Mouse (Mus musculus) layer of hippocampus, adult 9-10 months (tissue): ENCODE measurements around the gene Gle1.

Experiments
- DNase-seq: peaks from one replicate; pipeline ENCODE4 v3.0.0; 2022; ENCODE audit warnings: low spot score

Gle1 gene

GRCm38 (mm10) chr2:29964354-29965249 is 29.4 kb downstream of the Gle1 start:
- no peak for DNase-seq

DNA sequence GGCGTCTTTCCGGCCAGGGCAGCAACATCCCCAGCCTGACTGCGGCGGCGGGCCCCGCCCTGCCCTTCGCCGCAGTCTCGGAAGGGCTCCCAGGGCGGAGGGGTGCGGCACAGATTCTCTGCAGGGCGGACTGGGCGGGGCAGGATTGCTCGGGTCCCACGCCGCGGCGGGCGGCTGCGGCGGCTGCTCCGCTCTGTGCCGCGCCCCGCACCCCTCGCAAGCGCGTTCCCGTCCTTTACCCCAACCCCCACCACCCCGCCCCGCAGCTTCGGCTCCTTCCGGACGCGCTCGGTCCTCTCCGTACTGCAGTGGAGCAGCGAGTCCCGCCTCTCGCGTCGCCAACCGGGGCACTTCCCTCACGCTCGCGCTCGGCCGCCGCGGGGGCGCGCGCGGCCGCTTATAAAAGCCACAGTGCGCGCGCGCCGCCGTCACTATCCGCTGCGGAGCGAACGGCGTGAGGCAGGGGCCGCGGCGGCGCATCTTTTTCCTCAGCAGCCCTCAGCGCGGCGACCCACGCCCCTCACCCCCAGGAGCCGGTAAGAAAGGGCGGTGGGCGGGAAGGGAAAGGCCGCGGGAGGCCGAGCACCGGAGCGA is 30.1 kb downstream of the Gle1 start, which contains the start of gene Sptan1:
Gene Sptan1, plus strand, starts transcription at position 311 of the 594 bp plus-strand sequence.
- peak; percentile 80 for DNase-seq

DNA sequence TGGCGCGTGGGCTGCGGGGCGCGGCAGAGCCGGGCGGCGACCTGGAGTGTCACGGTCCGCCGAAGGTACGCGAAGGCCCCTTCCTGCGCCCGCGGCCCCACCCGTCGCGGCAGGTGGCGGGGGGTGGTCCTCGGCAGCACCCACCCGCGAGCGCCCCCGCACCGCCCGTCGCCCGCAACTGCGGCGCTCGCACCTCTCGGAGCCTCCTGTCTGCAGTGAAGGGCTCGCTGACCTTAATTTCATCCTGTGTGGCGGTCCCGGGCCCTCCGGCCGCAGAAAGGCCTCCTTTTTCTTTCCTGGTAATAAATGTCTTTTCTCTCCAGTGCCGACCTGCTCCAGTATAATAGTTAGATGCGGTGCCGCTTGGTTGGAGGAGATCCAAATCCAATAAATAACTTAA is 30.7 kb downstream of the Gle1 start:
- DNase-seq, result no peak

- DNase-seq, result no peak
Observed at GRCm38 (mm10) chr2:29966826-29967225, 31.6 kb downstream of the Gle1 start.

GRCm38 (mm10) chr2:29967768-29968167 is 32.5 kb downstream of the Gle1 start:
- DNase-seq, result no peak

- DNase-seq, result no peak
Observed at GRCm38 (mm10) chr2:29968638-29969037, 33.4 kb downstream of the Gle1 start.

DNA sequence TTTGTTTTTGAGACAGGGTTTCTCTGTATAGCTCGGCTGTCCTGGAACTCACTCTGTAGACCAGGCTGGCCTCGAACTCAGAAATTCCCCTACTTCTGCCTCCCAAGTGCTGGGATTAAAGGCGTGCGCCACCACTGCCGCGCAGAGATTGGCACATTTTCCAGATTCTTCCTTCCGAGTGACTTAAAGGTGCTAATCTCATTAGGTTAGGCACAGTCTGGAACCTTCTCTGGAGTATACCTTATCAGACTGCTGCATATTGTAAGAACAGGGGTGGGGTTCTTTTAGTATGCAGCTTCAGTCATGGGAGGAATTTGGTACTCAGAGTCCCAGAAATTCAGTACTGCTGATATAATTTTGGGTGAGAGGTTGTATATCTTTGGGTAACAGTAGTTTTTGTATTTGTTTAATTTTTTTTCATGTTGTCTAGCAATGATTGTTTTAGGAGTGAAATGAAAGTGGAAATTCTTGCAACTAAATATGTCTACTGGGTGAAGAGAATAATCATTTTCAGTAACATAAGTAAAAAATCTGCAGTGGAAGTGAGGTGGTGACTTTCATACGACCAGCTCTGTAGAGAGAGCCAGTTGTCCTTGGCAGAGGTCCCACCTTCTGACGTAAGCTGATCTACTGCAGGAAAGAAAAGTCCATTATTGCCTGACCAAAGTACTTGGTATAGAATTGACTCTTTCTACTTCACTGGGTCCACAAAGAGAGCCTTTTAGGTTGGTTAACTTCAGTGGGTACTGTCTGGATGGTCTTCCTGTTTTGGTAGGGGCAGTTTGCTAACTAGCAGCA is 36.8 kb downstream of the Gle1 start:
- no peak for DNase-seq

DNA sequence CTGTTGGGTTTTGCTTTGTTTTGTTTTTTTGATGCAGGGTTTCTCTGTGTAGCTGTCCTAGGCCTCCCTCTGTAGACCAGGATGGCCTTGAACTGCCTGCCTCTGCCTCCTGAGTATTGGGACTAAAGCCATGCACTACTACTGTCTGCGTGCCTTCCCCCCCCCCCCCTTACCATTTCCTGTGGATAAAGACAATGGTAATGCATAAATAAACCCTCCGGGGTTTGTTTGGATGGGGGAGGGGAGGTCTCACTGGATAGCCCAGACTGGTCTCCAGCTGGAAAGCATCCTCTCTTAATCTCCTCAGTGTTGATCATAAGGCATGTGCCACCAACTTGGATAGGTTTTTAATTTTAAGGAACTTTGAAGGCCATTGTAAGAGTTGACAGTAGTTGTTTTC is 38.3 kb downstream of the Gle1 start:
- DNase-seq, result no peak

- DNase-seq, result peak; percentile 65
Observed at GRCm38 (mm10) chr2:29977307-29977706, 42.1 kb downstream of the Gle1 start.

GRCm38 (mm10) chr2:29980661-29981060 is 45.4 kb downstream of the Gle1 start:
- no peak for DNase-seq

GRCm38 (mm10) chr2:29991962-29992361 is 56.7 kb downstream of the Gle1 start:
- no peak for DNase-seq

DNA sequence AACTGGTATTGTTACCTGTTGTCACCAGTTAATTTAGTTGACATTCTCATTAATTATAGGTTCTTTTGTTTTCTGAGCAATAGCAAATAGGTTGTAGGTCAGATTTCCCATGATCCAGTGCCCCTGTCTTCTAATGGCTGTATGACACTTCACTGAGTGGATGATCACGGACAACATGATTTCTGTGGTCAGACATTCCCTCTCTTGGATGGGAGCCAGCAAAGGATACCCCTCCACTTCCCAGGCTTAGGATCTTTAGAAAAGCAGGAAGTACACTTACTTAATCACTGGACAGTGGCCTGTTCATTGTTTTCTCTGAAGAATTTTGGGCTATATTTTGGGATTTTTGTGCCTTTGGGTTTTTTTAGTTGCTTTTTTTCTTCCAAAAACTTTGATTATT is 73.9 kb downstream of the Gle1 start:
- no peak for DNase-seq
